Mouse (Mus musculus): ENCODE results near the gene Gpsm3.
A peak's percentile ranks its signal among the peaks of the same experiment; 100 is the strongest.
"Not testable (repeated sequence)": the region's sequence is repeated elsewhere in the genome, so short reads cannot be mapped to it uniquely, and the experiment has no call there.

The Gpsm3 gene

DNA sequence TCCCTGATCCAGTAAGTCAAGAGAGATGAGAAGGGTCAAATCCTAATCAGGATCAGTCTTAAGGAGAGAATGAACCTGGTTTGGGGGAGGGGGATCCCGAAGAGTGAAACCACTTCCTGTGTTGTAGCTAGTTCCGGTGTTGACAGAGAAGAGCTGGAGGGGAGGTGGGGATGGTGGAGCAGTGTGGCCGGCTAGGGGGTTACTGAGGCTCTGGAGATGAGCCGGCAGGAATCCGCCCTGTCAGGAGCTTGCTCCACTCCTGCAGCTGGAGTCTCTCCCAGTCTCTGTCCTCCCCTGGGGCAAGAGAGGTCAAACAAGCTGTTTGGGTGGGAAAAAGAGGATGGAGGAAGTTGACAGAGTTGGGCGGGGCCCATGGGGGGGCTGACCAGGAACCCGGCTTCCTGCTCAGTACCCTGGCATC is at the start of gene Gpsm3:
TSS of gene Gpsm3 (plus strand) at position 126 of the 421 bp plus-strand sequence.
- peak; percentile 38 for DNase-seq (ENCODE audit: low spot score)

- not testable (repeated sequence) for DNase-seq (ENCODE audit: low spot score)
Measured at GRCm38 (mm10) chr17:34543567-34543966, 46.0 kb upstream of the Gpsm3 start.

- DNase-seq (ENCODE audit: low spot score): no peak
Measured at GRCm38 (mm10) chr17:34546797-34547196, 42.8 kb upstream of the Gpsm3 start.

DNA sequence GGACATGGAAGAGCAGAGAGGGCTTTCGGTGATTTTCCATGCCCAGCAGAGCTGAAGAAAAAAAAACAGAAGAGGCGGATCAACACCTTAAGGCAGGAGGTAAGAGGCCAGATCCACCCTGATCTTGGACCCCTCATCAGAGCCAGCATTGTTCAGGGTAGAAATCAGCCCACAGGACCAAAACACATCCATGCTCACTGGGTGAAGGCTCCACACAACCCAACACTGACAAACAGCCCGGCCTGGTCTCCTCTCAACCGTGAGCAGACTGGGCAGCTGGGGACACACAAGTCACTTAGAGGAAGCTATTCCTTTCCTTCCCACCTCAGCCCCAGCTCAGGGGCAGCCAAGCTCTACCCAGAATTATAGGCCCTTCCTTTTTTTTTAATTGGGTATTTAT is 42.0 kb upstream of the Gpsm3 start:
- DNase-seq (ENCODE audit: low spot score): no peak

- DNase-seq (ENCODE audit: low spot score): no peak
Measured at GRCm38 (mm10) chr17:34549156-34549555, 40.5 kb upstream of the Gpsm3 start.

DNA sequence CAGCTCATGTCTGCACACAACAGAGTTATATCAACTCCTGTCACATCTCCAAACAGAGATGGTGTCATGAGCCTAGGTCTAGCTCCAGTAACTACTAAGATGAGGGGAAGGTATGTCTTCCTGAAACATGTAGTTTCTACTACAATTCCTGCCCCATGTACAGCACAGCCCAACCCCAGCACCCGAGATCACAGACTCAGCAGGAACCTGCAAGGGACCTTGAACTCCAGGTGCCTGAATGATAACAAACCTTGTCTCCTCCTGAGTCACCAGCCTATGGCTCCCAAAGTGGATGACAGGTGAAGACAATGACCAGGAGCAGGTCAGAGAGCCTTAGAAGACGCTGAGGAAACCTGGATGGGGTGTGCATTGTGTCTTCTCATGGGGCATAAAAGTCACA is 39.8 kb upstream of the Gpsm3 start:
- DNase-seq (ENCODE audit: low spot score): no peak

DNA sequence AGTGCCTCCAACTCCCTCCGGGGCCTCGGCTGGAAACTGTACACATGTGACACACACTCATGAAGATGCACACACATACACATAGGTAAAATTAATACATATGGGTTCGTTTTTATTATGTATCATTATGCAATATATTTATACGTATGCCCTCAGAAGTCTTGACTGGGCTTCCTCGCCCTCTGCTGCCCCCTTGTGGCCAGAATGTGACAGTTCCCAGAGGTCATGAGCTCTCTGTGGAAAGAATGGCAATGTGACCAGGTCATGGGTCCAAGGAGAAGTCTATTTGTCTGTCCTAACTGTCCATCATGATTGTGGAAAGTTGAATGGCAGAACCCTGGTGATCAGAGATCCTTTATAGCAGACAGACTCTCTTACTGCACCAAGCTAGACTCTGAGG is 34.1 kb upstream of the Gpsm3 start:
- peak; percentile 84 for DNase-seq (ENCODE audit: low spot score)

GRCm38 (mm10) chr17:34556406-34556805 is 33.2 kb upstream of the Gpsm3 start:
- no peak for DNase-seq (ENCODE audit: low spot score)

- DNase-seq (ENCODE audit: low spot score): no peak
Measured at GRCm38 (mm10) chr17:34557411-34557810, 32.2 kb upstream of the Gpsm3 start.

GRCm38 (mm10) chr17:34559116-34559515 is 30.5 kb upstream of the Gpsm3 start:
- no peak for DNase-seq (ENCODE audit: low spot score)

DNA sequence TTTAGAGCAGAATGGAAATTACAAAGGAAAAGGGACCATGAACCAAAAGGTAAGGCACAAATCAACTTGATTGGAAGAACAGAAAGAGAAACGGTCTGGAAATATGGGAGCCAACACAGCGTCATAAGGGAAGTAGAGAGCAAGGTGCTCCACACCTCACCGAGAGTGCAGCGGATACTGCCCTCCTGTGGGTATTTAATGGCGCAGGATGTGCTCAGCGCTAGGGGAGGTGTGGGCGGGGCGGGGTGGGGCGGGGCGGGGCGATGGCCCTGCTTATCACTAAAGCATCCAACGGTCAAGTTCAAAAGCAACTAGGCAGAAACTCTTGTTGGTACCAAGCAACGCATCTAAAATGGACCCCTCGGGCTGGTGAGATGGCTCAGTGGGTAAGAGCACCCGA is 29.7 kb upstream of the Gpsm3 start:
- DNase-seq (ENCODE audit: low spot score): no peak

DNA sequence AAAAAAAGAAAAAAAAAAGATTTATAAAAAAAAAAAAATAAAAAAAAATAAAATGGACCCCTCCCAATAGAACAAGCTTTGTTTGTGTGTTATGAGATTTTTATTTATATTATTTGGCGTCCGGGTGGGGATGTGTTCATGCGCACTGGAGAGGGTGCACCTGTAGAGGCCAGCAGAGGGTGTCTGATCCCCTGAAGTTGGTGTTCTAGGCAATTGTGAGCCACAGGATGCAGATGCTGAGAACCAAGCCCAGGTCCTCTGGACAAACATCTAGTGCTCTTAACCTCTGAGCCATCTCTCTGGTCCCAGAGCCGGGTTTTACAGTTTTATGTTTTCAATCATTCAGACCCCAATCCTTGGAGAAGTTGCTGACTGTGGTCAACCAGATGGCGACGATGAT is 29.2 kb upstream of the Gpsm3 start:
- DNase-seq (ENCODE audit: low spot score): no peak

- no peak for DNase-seq (ENCODE audit: low spot score)
Measured at GRCm38 (mm10) chr17:34561200-34561599, 28.4 kb upstream of the Gpsm3 start.

GRCm38 (mm10) chr17:34562595-34562994 is 27.0 kb upstream of the Gpsm3 start:
- DNase-seq (ENCODE audit: low spot score): no peak

- DNase-seq (ENCODE audit: low spot score): no peak
Measured at GRCm38 (mm10) chr17:34563354-34563753, 26.3 kb upstream of the Gpsm3 start.

- no peak for DNase-seq (ENCODE audit: low spot score)
Measured at GRCm38 (mm10) chr17:34564003-34564421, 25.6 kb upstream of the Gpsm3 start, which contains the start of gene Notch4. Gene Notch4, plus strand, starts transcription at chr17:34564268.

GRCm38 (mm10) chr17:34564796-34565195 is 24.8 kb upstream of the Gpsm3 start:
- no peak for DNase-seq (ENCODE audit: low spot score)

DNA sequence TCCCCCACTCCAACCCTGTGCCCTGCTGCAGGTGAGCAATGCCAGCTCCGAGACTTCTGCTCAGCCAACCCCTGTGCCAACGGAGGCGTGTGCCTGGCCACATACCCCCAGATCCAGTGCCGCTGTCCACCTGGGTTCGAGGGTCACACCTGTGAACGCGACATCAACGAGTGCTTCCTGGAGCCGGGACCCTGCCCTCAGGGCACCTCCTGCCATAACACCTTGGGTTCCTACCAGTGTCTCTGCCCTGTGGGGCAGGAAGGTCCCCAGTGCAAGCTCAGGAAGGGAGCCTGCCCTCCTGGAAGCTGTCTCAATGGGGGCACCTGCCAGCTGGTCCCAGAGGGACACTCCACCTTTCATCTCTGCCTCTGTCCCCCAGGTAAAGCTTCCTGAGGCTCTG is 22.3 kb upstream of the Gpsm3 start:
- DNase-seq (ENCODE audit: low spot score): no peak

GRCm38 (mm10) chr17:34568421-34568820 is 21.2 kb upstream of the Gpsm3 start:
- DNase-seq (ENCODE audit: low spot score): no peak

DNA sequence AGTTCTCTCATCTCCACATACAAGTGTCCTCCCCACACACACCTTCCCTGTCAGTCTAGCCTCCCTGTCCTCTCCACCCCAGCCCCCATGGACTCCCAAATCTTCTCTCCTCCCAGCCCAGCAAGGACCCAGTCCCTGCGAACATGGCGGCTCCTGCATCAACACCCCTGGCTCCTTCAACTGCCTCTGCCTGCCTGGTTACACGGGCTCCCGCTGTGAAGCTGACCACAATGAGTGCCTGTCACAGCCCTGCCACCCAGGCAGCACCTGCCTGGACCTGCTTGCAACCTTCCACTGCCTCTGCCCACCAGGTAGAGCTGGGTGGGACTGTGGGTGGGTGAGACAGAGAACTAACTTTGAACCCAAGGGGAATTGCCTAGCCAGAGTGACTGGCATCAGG is 19.7 kb upstream of the Gpsm3 start:
- DNase-seq (ENCODE audit: low spot score): no peak

GRCm38 (mm10) chr17:34571875-34572274 is 17.7 kb upstream of the Gpsm3 start:
- DNase-seq (ENCODE audit: low spot score): no peak

DNA sequence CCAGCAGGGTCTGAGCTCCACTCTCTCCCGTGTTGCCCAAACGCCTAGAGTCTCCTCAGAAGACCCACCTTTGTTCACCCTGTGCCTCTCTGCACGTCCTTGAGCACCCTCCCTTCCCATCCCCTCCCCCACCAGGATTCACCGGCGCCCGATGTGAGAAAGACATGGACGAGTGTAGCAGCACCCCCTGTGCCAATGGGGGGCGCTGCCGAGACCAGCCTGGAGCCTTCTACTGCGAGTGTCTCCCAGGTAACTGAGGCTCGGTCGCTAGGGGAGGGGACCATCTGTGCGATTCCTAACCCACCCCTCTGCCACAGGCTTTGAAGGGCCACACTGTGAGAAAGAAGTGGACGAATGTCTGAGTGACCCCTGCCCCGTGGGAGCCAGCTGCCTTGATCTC is 17.2 kb upstream of the Gpsm3 start:
- no peak for DNase-seq (ENCODE audit: low spot score)

- DNase-seq (ENCODE audit: low spot score): no peak
Measured at GRCm38 (mm10) chr17:34576577-34576976, 13.0 kb upstream of the Gpsm3 start.

DNA sequence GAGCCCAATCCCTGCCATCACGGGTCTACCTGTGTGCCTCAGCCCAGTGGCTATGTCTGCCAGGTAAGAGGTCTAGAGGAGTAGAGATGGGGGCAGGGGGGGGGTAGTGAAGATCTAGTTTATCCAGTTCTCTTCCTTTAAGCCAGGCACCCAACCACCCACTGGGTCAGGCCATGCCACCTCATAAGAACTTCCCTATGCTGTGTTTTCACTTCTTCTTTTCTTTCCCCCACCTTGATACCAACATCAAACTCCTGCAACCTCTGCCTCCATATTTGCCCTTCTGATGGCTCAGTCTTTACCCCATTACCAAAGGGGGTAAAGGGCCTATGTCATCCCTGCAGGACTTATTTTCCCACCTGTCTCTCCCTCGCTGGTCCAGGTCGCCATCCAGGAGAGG is 11.5 kb upstream of the Gpsm3 start:
- DNase-seq (ENCODE audit: low spot score): no peak

DNA sequence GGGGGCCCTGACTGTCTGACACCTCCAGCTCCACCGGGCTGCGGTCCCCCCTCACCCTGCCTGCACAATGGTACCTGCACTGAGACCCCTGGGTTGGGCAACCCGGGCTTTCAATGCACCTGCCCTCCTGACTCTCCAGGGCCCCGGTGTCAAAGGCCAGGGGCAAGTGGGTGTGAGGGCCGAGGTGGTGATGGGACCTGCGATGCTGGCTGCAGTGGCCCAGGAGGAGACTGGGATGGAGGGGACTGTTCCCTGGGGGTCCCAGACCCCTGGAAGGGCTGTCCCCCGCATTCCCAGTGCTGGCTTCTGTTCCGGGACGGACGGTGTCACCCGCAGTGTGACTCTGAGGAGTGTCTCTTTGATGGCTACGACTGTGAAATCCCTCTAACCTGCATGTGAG is 7.1 kb upstream of the Gpsm3 start:
- no peak for DNase-seq (ENCODE audit: low spot score)
